Mouse (Mus musculus) liver, postnatal 0 days (tissue): ENCODE measurements around the gene Galnt14.

Experiments used
- CTCF ChIP-seq: sonication (generic); IDR thresholded peaks from 2 replicates; pipeline ENCODE4 v1.5.1; 2016; ENCODE audit warnings: antibody characterized with exemption, low read depth
- EP300 ChIP-seq: IDR thresholded peaks from 2 replicates; pipeline ENCODE4 v1.6.1; 2016; ENCODE audit warnings: antibody characterized with exemption, low read depth, mild to moderate bottlenecking

DNA sequence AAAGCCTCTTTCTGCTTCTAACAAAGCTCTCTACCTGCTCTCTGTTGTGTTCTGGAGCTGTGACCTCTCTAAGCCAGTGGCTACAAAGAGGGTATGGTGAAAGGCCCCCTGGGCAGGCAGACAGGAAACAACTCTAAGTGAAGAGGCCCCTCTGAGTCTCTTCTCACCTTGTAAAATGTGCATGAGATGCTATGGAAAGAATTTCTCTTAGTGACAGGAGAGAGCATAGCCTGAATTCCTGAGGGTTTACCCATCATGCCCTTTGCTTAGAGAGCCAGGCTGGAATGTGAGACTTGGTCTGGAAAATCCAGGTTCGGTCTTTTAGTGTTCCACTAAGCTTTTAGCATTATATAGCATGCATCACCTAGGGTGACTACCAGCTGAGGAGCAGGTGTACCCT is 136.1 kb downstream of the Galnt14 start:
- TF ChIP-seq CTCF (no peak), EP300 (no peak)
